8 mouse cellular contexts compared by ENCODE assay signal in the genomic region with DNA sequence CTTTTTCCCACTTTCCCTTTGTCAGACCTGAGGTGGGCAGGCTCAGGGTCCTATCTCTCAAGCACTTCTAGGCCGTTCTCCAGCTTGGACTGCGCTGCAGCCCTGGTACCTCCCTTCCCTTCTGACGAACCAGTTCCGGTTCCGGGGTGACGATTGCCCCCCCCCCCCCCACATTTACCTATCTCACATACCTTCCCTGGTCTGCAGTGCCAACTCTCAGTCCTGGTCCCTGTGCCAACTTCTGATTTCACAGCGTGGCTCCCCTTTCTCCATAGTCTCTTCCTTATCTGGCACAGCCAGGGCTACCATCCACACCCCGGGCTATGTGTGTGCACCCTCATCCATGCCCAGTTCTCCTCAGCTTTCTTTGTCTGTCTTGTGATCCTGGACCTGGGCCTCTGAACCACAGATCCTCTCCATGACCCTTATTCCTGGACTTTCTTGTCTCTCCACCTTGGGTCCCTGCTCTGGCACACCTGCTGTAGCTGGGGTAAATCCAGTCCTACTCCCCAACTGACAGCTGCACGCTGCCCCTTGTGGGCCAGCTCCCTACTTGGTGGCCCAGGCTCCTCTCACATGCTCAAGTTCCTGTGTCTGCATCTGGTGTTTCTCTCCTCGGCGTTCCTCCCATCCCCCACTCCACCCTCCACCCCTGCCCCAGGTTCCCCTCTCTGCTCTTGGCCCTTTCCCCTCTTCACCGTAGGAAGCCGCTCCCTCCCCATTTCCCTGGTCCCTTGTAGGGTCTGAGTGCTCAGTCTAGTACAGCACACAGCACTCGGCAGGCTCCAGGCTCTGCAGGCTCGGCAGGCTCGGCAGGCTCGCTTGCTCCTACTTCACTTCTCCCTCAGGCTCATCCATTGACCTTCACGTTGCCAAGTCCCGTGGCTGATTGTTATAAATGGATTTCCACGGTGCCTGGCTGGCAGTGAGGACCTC. TPM values are rescaled to one million over a fixed set of nuclear protein-coding genes. Genes with fewer than 3 reads are reported as not detected.
DNase-seq lines count a peak whose midpoint lies in the region; ATAC-seq lines count a peak whose summit lies in the region.

No protein-coding gene starts in this region.

- peaks cover 33% of the 10 kb centered on the region for H3K4me1 ChIP-seq in kidney, embryonic 15.5 days
- peaks cover 42% of the 10 kb centered on the region for H3K4me1 ChIP-seq in forebrain, embryonic 15.5 days
- peaks cover 46% of the 10 kb centered on the region for H3K4me1 ChIP-seq in midbrain, embryonic 15.5 days

- peak; percentile 70 for ATAC-seq in kidney, embryonic 15.5 days (replicated peaks; ENCODE audit: low FRiP score)
- no peak for ATAC-seq in forebrain, embryonic 15.5 days (replicated peaks)
- ATAC-seq in midbrain, embryonic 15.5 days (replicated peaks), result peak; percentile 61

- no peak for DNase-seq in kidney, adult 11 months
- DNase-seq in adrenal gland, postnatal 10 days, result peak; percentile 80
- peak; percentile 66 to 72 for DNase-seq in kidney, postnatal 4 days
- peak; percentile 42 to 58 for DNase-seq in thymus, postnatal 36 days
- no peak for DNase-seq in right cerebral cortex, postnatal 10 days (ENCODE audit: low spot score in 2 of 2)

- H3K9me3 ChIP-seq in kidney, embryonic 15.5 days (replicated peaks), result no peaks in the 10 kb centered on the region
- no peaks in the 10 kb centered on the region for H3K9me3 ChIP-seq in forebrain, embryonic 15.5 days
- H3K9me3 ChIP-seq in midbrain, embryonic 15.5 days, result no peaks in the 10 kb centered on the region

- WGBS in kidney, embryonic 15.5 days, result 22% methylated on average over 19 of the region's 20 CpGs
- WGBS in forebrain, embryonic 15.5 days, result 19% methylated on average over 16 of the region's 20 CpGs
- WGBS in midbrain, embryonic 15.5 days, result 28% methylated on average over 19 of the region's 20 CpGs

- no peak overlapping the region for H3K4me3 ChIP-seq in kidney, embryonic 15.5 days (replicated peaks)
- no peak overlapping the region for H3K4me3 ChIP-seq in forebrain, embryonic 15.5 days
- no peak overlapping the region for H3K4me3 ChIP-seq in midbrain, embryonic 15.5 days

- peak overlapping the region; percentile 20; the same call in 1 of the 2 replicates for H3K4me2 ChIP-seq in kidney, embryonic 15.5 days
- no peak overlapping the region for H3K4me2 ChIP-seq in forebrain, embryonic 15.5 days (replicated peaks)
- peak overlapping the region; percentile 20; the same call in 1 of the 2 replicates for H3K4me2 ChIP-seq in midbrain, embryonic 15.5 days

- no peak overlapping the region for H3K9ac ChIP-seq in kidney, embryonic 15.5 days
- 0 out of 2 replicates have a peak overlapping the region, but pooled peaks have one; percentile 9 for H3K9ac ChIP-seq in forebrain, embryonic 15.5 days (replicated peaks)
- H3K9ac ChIP-seq in midbrain, embryonic 15.5 days, result no peak overlapping the region

- H3K36me3 ChIP-seq in kidney, embryonic 15.5 days, result no peaks in the 10 kb centered on the region
- H3K36me3 ChIP-seq in forebrain, embryonic 15.5 days, result no peaks in the 10 kb centered on the region
- H3K36me3 ChIP-seq in midbrain, embryonic 15.5 days (replicated peaks), result no peaks in the 10 kb centered on the region

- peaks cover 66% of the 10 kb centered on the region for H3K27me3 ChIP-seq in kidney, embryonic 15.5 days
- H3K27me3 ChIP-seq in forebrain, embryonic 15.5 days, result no peaks in the 10 kb centered on the region
- no peaks in the 10 kb centered on the region for H3K27me3 ChIP-seq in midbrain, embryonic 15.5 days (replicated peaks)

- no peak overlapping the region for H3K27ac ChIP-seq in kidney, embryonic 15.5 days
- no peak overlapping the region for H3K27ac ChIP-seq in forebrain, embryonic 15.5 days (replicated peaks)
- H3K27ac ChIP-seq in midbrain, embryonic 15.5 days, result peak overlapping the region; percentile 39; the same call in 1 of the 2 replicates

RNA-seq across cellular contexts. Expression of a gene that starts 5.5 kb away (rescaled TPM):
- 1,112 and 1,115 TPM in 2 replicates for polyA plus RNA-seq in kidney, embryonic 15.5 days (2015; fragmentation: Nextera tagmentation; extraction: Ambion mirVana)
- 100 to 1,000 TPM; 672 to 709 TPM for total RNA-seq in adrenal gland, postnatal 10 days (2021)
- 641 and 670 TPM in 2 replicates for polyA plus RNA-seq in forebrain, embryonic 15.5 days (2015; fragmentation: Nextera tagmentation; extraction: Ambion mirVana)
- polyA plus RNA-seq in midbrain, embryonic 15.5 days (2015; fragmentation: Nextera tagmentation; extraction: Ambion mirVana), result 522 and 525 TPM in 2 replicates

RNA-seq across cellular contexts. Expression of a gene that starts 6.1 kb away (rescaled TPM):
- polyA plus RNA-seq in kidney, embryonic 15.5 days (2015; fragmentation: Nextera tagmentation; extraction: Ambion mirVana), result 10.9 and 11.2 TPM in 2 replicates
- total RNA-seq in adrenal gland, postnatal 10 days (2021), result 10 to 100 TPM; 30.2 to 35.0 TPM
- 40.1 and 44.5 TPM in 2 replicates for polyA plus RNA-seq in forebrain, embryonic 15.5 days (2015; fragmentation: Nextera tagmentation; extraction: Ambion mirVana)
- 61.4 and 62.1 TPM in 2 replicates for polyA plus RNA-seq in midbrain, embryonic 15.5 days (2015; fragmentation: Nextera tagmentation; extraction: Ambion mirVana)

RNA-seq across cellular contexts. Expression of a gene that starts 35.7 kb away (rescaled TPM):
- polyA plus RNA-seq in kidney, embryonic 15.5 days (2015; fragmentation: Nextera tagmentation; extraction: Ambion mirVana), result 34.6 and 39.1 TPM in 2 replicates
- 10 to 100 TPM; 16.3 to 28.9 TPM for total RNA-seq in adrenal gland, postnatal 10 days (2021)
- 41.1 and 45.0 TPM in 2 replicates for polyA plus RNA-seq in forebrain, embryonic 15.5 days (2015; fragmentation: Nextera tagmentation; extraction: Ambion mirVana)
- polyA plus RNA-seq in midbrain, embryonic 15.5 days (2015; fragmentation: Nextera tagmentation; extraction: Ambion mirVana), result 42.5 and 43.5 TPM in 2 replicates

Comparison
In these comparisons a context has a peak if more than half of its experiments do, and no peak if none do; other contexts are left out.
1. DNase-seq: peak in adrenal gland, postnatal 10 days (single experiment), kidney, postnatal 4 days (2 of 2) and thymus, postnatal 36 days (2 of 2); none in kidney, adult 11 months (single experiment) and right cerebral cortex, postnatal 10 days (0 of 2).